Mouse (Mus musculus) limb, embryonic 12.5 days (tissue): ENCODE data around the gene 5330417C22Rik. TPM values are rescaled to one million over a fixed set of nuclear protein-coding genes. Genes with fewer than 3 reads are reported as not detected.
A peak's percentile ranks its signal among the peaks of the same experiment; 100 is the strongest.

Experiments used
- ATAC-seq: fragments of 200-750 bp; cut with Nextera tagmentation; 2 replicates; pipeline ENCODE4 v1.8.0; 2017; ENCODE audit warnings: low read depth, moderate TSS enrichment; ENCODE audit not compliant: insufficient number of reproducible peaks, insufficient read depth, low FRiP score, low TSS enrichment
- H3K27ac ChIP-seq: fragments of 300-500 bp; sonication (generic); 2 replicates; pipeline ENCODE4 v1.5.1; 2016; ENCODE audit warnings: mild to moderate bottlenecking, moderate library complexity
- H3K27me3 ChIP-seq: fragments of 300-500 bp; sonication (generic); 2 replicates; pipeline ENCODE4 v1.6.1; 2016; ENCODE audit warnings: mild to moderate bottlenecking, moderate library complexity
- H3K36me3 ChIP-seq: fragments of 300-500 bp; sonication (generic); 2 replicates; pipeline ENCODE4 v1.6.1; 2016; ENCODE audit warnings: mild to moderate bottlenecking, moderate library complexity
- H3K4me1 ChIP-seq: fragments of 300-500 bp; sonication (generic); replicated peaks from 2 replicates; pipeline ENCODE4 v1.6.1; 2016
- H3K4me2 ChIP-seq: fragments of 300-500 bp; sonication (generic); 2 replicates; pipeline ENCODE4 v1.6.1; 2016; ENCODE audit warnings: mild to moderate bottlenecking, moderate library complexity
- H3K4me3 ChIP-seq: fragments of 300-500 bp; sonication (generic); replicated peaks from 2 replicates; pipeline ENCODE4 v1.5.1; 2016; ENCODE audit warnings: mild to moderate bottlenecking
- H3K9ac ChIP-seq: fragments of 300-500 bp; sonication (generic); replicated peaks from 2 replicates; pipeline ENCODE4 v1.6.1; 2016; ENCODE audit warnings: mild to moderate bottlenecking, moderate library complexity
- H3K9me3 ChIP-seq: fragments of 300-500 bp; sonication (generic); 2 replicates; pipeline ENCODE4 v1.6.1; 2016; ENCODE audit warnings: mild to moderate bottlenecking, moderate library complexity
- WGBS: fragments of 180-500 bp; shearing (Covaris S2); methylation state at CpG from one replicate; pipeline ENCODE4 v1.1.7; 2016; 5-methylcytosine and 5-hydroxymethylcytosine counted together
- microRNA-seq: library from miRNA; unstranded; fragments of <30 nt; microRNA quantifications from one replicate; pipeline ENCODE4, GENCODE M21; 2017
- polyA plus RNA-seq: library from polyadenylated mRNA; unstranded; fragments of >200 nt; fragmentation: Nextera tagmentation; extraction: Ambion mirVana; gene quantifications from 2 replicates; pipeline ENCODE4 v1.2.1, GENCODE M21; 2016

Gene 5330417C22Rik
- polyA plus RNA-seq, 1 experiment from 2014 or later, result 0.21 TPM

DNA sequence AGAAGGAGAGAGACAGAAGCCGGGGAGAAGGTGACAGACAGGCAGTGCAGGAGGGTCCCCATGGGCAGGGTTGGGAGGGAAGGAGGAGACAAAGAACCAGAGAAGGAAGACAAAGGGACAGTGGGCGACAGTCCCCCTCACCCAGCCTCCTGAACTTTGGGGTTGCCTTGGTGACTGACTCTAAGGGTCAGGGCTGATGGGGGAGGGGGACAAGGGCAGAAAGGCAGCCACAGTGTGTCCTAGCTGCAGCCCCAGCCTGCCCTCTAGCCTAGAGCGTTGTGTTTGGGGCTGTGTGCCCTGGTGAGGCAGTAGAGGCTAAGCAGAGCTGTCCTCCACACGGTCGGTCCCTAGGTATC, 126.0 kb downstream of the 5330417C22Rik start:
- no peak for ATAC-seq
- Histone ChIP-seq H3K36me3 (peaks cover 37% of the 10 kb centered on the region), H3K27me3 (peaks cover 13% of the 10 kb centered on the region), H3K4me1 (peaks cover 6% of the 10 kb centered on the region), H3K27ac (no peak overlapping the region), H3K4me2 (0 out of 2 replicates have a peak overlapping the region, but pooled peaks have one; percentile 3), H3K9me3 (peaks cover 14% of the 10 kb centered on the region), H3K9ac (peak overlapping the region; percentile 18; the same call in 1 of the 2 replicates), H3K4me3 (no peak overlapping the region)
- WGBS, result 48% methylated on average over 5 of the region's 5 CpGs

DNA sequence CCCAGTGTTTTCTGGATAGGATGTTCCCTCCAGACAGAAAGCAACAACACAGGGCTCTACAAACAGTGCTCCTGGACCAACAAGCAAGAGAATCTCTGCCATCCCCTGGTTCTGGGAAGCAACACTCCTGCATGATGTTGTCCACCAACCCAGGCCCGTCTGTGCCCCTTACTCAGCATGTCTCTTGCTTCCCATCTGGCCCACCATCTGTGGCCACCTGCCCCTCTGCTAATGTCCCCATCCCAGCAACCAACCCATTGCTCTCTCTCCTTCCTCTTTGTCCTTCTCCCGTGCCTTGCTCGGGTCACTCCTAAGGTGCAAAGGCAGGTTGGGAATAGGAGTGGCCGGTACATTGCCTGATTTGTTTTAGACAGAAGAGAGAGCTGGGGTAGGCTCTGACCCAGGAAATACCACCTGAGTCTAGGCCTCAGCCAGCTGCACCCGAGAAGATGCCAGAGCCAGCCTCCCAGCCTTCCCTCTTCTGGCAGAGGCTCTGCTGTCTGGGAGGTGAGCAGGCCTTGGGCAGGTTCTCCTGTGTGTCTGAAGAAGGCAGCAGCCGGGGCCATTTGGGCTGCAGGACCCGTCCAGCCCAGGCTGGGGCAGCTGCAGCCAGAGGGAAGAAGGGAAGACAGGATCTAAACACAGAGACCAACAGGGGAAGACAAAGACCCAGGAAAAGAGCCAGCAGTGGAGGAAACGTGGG, 126.5 kb downstream of the 5330417C22Rik start:
- ATAC-seq, result no peak
- Histone ChIP-seq H3K9ac (peak overlapping the region; percentile 18; the same call in 1 of the 2 replicates), H3K4me3 (no peak overlapping the region), H3K4me2 (0 out of 2 replicates have a peak overlapping the region, but pooled peaks have one; percentile 3), H3K4me1 (peaks cover 8% of the 10 kb centered on the region), H3K27ac (no peak overlapping the region), H3K9me3 (peaks cover 14% of the 10 kb centered on the region), H3K27me3 (peaks cover 8% of the 10 kb centered on the region), H3K36me3 (peaks cover 37% of the 10 kb centered on the region)
- 64% methylated on average over 8 of the region's 8 CpGs for WGBS

DNA sequence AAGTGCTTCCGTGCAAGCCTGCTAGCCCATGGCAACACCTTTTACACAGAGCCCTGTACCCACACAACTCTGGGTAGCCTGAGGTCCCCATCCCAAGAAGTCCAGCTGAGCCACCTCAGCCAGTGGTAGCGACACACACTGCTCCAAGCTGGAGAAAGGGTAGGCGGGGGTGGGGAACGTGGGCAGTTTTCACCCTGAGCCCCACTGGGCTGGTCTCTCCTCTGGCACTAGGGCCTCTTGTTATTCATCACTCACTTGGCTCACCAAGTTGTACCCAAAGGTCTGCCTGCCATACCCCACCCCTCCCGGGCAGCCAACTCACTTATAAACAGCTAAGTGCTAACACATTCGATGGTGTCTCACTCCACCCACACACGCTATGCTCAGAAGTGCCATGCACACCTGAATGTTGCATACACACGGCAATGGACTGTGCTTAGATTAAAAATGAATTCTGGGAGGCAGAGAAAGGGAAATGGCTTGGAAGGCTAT, 127.8 kb downstream of the 5330417C22Rik start:
- Histone ChIP-seq H3K9me3 (peaks cover 5% of the 10 kb centered on the region), H3K36me3 (peaks cover 37% of the 10 kb centered on the region), H3K9ac (no peak overlapping the region), H3K4me2 (no peak overlapping the region), H3K4me1 (peaks cover 8% of the 10 kb centered on the region), H3K27ac (no peak overlapping the region), H3K4me3 (no peak overlapping the region), H3K27me3 (no peaks in the 10 kb centered on the region)
- WGBS, result 86% methylated on average over 8 of the region's 8 CpGs
- no peak for ATAC-seq

DNA sequence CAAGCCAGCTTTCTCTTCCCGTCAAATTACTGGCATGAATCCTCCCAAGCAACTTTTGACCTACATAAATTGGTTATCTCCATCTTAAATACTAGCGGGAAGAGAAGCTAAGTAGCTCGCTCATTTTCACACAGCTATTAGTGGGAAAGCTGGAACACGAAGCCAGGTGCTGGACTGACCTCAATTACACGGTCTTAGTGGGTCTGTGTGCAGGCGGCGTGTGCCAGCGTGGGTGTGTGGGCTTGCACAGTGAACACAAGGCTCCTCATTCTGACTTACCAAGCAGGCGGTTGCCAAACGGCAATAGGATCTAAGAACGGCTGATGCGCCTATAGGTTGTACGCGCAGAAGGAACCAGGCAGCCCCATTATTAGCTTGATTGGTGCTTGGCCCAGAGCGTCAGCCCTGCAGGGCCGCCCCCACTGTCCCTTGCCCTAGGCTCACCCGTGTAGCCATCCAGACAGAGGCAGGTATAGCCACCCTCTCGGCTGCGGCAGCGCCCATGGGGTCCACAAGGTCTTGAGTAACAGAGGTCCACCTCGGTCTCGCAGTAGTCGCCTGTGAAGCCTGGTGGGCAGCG, 129.9 kb downstream of the 5330417C22Rik start:
- Histone ChIP-seq H3K4me1 (peaks cover 15% of the 10 kb centered on the region), H3K4me2 (no peak overlapping the region), H3K36me3 (peaks cover 19% of the 10 kb centered on the region), H3K27me3 (no peaks in the 10 kb centered on the region), H3K9me3 (no peaks in the 10 kb centered on the region), H3K27ac (no peak overlapping the region), H3K4me3 (no peak overlapping the region), H3K9ac (no peak overlapping the region)
- no peak for ATAC-seq
- 92% methylated on average over 24 of the region's 24 CpGs for WGBS

Small RNAs within 50 kb of the gene (microRNA-seq; reads per million reads assigned to microRNA genes)
- not detected for gene Gm22860

Other genes starting within 250 kb of the 5330417C22Rik start
- gene Mybphl, start 171.6 kb downstream of the 5330417C22Rik start, polyA plus RNA-seq, result not detected in 2 replicates
- 78.1 and 83.5 TPM in 2 replicates for gene Psrc1, start 152.7 kb downstream of the 5330417C22Rik start, polyA plus RNA-seq
- 4.4 and 6.3 TPM in 2 replicates for gene Celsr2, start 121.0 kb downstream of the 5330417C22Rik start, polyA plus RNA-seq
- gene Sars, start 91.3 kb downstream of the 5330417C22Rik start, polyA plus RNA-seq, result 119 and 127 TPM in 2 replicates
- gene 1700013F07Rik, start 2.4 kb downstream of the 5330417C22Rik start, polyA plus RNA-seq, result not detected in 2 replicates
- 37.4 and 39.2 TPM in 2 replicates for gene Tmem167b, start 25.9 kb upstream of the 5330417C22Rik start, polyA plus RNA-seq
- 44.3 and 49.9 TPM in 2 replicates for gene Taf13, start 35.2 kb upstream of the 5330417C22Rik start, polyA plus RNA-seq
- gene Wdr47, start 54.7 kb upstream of the 5330417C22Rik start, polyA plus RNA-seq, result 10.9 TPM in 2 replicates
- gene Clcc1, start 117.4 kb upstream of the 5330417C22Rik start, polyA plus RNA-seq, result 79.9 and 86.2 TPM in 2 replicates
- gene Gpsm2, start 185.8 kb upstream of the 5330417C22Rik start, polyA plus RNA-seq, result 93.6 and 104 TPM in 2 replicates
- 1.1 and 1.4 TPM in 2 replicates for gene Aknad1, start 203.1 kb upstream of the 5330417C22Rik start, polyA plus RNA-seq